Mouse (Mus musculus) testis, adult 2 months (tissue): ENCODE data around the gene Slc22a15.

Source experiments
- CTCF ChIP-seq: fragments of 200-500 bp; IDR thresholded peaks from 2 replicates; pipeline ENCODE4 v1.5.1; 2012; ENCODE audit warnings: low read depth, mild to moderate bottlenecking, inconsistent platforms, low read length, moderate library complexity; ENCODE audit not compliant: control insufficient read depth, insufficient read depth, insufficient replicate concordance
- POLR2A ChIP-seq: fragments of 200-500 bp; IDR thresholded peaks from 2 replicates; pipeline ENCODE4 v1.6.1; 2012; ENCODE audit warnings: low read depth, mild to moderate bottlenecking, inconsistent platforms, low read length, moderate library complexity; ENCODE audit not compliant: control insufficient read depth

DNA sequence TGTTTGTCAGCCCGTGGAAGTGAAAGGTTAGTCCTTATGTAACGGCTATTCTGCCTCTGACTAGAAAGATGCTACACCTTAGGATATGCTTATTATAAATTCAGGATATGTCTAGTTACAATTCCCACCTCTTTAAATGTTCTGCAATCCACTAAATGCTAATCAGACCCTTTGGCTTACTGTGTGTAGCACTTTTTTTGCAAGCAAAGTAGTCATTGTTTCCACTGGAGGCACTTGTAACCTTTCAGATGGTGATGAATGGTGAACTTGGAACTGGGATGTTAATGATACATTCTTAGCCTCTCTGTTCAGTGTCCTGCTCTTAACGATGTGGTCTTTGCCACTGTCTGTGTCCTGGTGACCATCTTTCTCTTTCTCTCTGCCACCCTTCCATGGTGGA lies 12.1 kb upstream of the Slc22a15 start:
- TF ChIP-seq POLR2A = no peak
- no peak for TF ChIP-seq CTCF
